Mouse (Mus musculus): ENCODE results near the gene Gna13. TPM values are rescaled to one million over a fixed set of nuclear protein-coding genes. Genes with fewer than 3 reads are reported as not detected.

The Gna13 gene
- total RNA-seq, 2 experiments from 2014 or later = 57.0 to 60.3 TPM

Other genes starting within 250 kb of the Gna13 start
- gene E030025P04Rik, start 218.5 kb upstream of the Gna13 start, total RNA-seq (2021) = not detected
- gene Rgs9, start 64.7 kb upstream of the Gna13 start, total RNA-seq (2021) = 10 to 100 TPM; 13.9 to 14.6 TPM
- gene 9930022D16Rik, start 51.1 kb downstream of the Gna13 start, total RNA-seq (2021) = not detected
- 10 to 100 TPM; 70.6 to 75.2 TPM for gene Amz2, start 63.1 kb downstream of the Gna13 start, total RNA-seq (2021)
- gene Arsg, start 110.5 kb downstream of the Gna13 start, total RNA-seq (2021) = 10 to 100 TPM; 10.4 to 11.2 TPM
- 10 to 100 TPM in 1 of 2 experiments, 1 to 10 TPM in 1; 9.6 to 12.1 TPM for gene Slc16a6, start 110.8 kb downstream of the Gna13 start, total RNA-seq (2021)
- 10 to 100 TPM; 23.1 to 25.6 TPM for gene Wipi1, start 249.1 kb downstream of the Gna13 start, total RNA-seq (2021)

Data from layer of hippocampus, postnatal 14 days (tissue).